Mouse (Mus musculus) lung, postnatal 14 days (tissue): ENCODE data around the gene Krtap8-1.

Source experiments
- DNase-seq: peaks from one replicate; pipeline ENCODE4 v3.0.0; 2021

The Krtap8-1 gene

GRCm38 (mm10) chr16:89487852-89488251 is at the start of gene Krtap8-1:
Gene Krtap8-1, minus strand, starts transcription at chr16:89487952.
- DNase-seq = no peak

DNA sequence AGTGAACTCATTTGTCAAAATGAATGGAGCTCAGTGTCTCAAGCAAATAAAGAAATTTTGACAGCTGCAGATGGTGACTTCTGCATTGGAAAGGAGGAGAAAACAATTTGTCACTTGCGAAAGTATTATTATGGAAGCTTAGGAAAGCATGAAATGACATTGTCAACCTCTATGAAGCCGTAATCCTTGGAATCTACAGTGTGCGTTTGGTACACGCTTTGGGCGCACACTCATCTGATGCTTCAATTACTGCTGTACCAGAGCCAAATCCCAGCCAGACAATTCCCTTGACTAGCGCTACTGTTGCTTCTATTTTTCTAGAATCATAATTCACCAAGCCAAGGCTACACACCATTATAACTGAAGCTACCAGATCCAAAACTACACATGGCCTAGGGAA is 49.6 kb upstream of the Krtap8-1 start:
- no peak for DNase-seq

DNA sequence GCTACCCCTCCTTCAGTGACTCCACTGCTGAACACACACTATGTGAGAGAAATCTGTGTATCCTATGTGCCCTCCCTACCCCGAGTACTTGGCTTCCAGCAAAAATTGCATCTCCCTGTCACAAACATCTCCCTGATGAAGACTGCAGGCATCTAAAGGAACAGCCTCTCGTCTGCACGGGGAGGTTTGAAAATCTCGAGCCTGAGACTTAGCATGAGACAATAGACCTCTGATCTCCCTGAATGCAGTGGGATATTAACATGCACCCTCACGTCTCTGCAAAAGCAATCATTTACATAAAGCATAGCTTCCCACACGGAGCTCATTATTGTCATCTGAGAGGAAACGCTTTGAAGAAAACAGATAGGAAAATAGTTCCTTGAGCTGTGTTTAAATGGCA is 42.8 kb upstream of the Krtap8-1 start:
- DNase-seq = no peak

DNA sequence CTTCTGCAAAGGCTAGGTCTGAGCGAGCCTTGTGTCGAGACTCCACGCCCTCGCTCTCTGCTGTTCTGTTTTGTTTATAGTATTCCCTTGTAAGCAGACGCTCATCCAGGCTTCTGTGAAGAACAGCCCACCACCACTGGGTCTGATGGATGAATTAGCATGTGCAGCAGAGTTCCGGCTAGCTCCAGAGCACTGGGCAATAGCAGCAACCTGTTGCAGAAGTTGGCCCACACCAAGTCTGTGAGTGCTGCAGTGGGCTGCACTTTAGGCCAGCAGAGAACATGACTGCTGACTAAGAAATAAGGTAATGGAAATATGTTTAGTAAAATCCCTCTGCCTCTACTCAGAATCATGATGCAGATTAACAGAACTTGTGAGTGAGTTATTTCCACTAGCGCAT is 42.1 kb upstream of the Krtap8-1 start:
- no peak for DNase-seq

- no peak for DNase-seq
Observed at GRCm38 (mm10) chr16:89528380-89528779, 40.6 kb upstream of the Krtap8-1 start.

DNA sequence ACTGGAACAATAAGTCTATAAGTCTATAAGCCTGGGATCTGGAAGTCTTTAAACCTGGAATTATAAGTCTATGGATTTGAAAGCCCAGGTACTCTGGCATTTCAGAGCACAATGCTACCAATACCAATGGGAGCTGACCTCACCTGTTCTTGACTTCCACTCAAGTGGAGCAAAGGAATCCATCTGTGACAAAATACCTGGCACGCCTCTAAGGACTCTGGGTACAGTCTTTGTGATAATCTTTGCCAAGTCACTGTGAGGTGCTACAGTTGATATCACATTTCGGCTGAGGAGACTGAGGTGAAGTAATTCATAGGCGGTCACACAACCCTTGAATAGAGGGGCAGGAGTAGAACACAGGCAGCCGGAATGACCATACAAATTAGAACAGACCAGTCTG is 33.2 kb upstream of the Krtap8-1 start:
- DNase-seq = peak; percentile 15

DNA sequence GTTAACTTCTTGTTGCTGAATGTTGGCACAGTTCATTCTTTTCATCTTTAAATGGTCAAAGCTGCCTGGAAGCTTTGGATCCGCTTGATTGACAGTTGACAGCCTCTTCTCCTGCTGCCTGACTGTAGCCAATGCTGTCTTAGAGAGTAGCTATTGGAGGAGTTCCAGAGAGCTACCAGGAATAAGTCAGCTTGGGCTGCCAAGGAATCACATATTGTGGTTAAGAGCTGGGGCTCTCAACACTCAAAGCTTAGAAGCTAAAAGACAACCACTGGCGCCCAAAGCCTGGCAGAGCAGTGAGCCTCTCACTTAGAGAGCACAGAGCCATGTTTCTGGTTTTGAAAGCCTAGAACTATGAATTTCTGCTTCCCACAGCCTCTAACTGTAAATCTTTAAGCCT is 32.8 kb upstream of the Krtap8-1 start:
- DNase-seq = no peak

GRCm38 (mm10) chr16:89520091-89520490 is 32.3 kb upstream of the Krtap8-1 start:
- no peak for DNase-seq

DNA sequence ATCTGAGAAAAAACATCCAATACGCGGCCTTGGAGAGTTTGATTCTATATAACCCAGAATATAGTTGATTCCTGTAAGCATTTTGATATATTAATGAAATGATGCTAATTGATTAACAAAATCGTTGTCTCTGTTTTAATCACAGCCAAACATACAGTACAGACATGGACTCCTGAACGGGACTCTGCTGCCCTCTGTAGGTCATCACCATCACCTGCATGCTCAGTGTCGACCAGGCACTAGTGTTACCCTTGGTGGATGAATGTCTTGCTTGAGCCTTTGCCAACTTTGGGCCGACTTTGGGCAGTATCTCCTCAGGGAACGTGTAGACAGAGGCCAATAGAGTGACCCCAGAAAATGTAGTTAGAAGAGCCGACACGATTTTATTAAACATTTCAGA is 29.9 kb upstream of the Krtap8-1 start:
- peak; percentile 10 for DNase-seq

GRCm38 (mm10) chr16:89513431-89513830 is 25.7 kb upstream of the Krtap8-1 start:
- no peak for DNase-seq

GRCm38 (mm10) chr16:89508223-89508622 is 20.5 kb upstream of the Krtap8-1 start, which contains the start of gene Krtap7-1:
Gene Krtap7-1, minus strand, starts transcription at chr16:89508323.
- DNase-seq = no peak

GRCm38 (mm10) chr16:89503571-89503970 is 15.8 kb upstream of the Krtap8-1 start:
- DNase-seq = no peak

GRCm38 (mm10) chr16:89501870-89502269 is 14.1 kb upstream of the Krtap8-1 start:
- no peak for DNase-seq

GRCm38 (mm10) chr16:89497002-89497401 is 9.2 kb upstream of the Krtap8-1 start:
- no peak for DNase-seq

- no peak for DNase-seq
Observed at GRCm38 (mm10) chr16:89495394-89496153, 7.8 kb upstream of the Krtap8-1 start.

DNA sequence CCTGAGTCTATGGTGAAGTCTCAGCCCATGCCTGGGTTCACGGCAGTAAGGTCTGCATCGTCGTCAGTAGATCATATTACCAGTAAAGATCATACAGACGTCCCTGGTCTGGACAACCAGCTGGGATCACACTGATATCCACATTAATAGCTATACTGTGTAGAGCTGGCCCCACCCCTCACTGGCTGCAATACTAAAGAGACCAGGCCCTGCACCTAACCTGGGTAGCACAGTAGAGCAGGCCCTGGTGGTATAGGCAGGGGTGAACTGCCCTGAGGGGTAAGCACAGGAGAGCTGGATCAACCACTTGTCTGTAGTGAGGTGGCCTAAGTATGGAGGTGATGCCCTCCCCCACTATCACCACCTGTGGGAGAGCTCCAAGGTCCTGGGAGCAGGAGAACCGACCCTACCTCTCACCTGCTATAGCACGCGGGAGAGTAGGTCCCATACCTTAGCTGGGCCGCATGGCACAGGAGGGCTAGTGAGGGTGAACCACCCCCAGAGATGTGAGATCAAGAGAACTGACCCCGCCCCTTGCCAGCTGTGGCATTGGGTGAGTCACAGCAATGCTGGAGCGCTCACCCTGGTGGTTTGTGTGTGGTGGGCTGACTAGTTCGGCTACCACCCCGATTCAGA is 10.0 kb downstream of the Krtap8-1 start:
- DNase-seq = no peak

DNA sequence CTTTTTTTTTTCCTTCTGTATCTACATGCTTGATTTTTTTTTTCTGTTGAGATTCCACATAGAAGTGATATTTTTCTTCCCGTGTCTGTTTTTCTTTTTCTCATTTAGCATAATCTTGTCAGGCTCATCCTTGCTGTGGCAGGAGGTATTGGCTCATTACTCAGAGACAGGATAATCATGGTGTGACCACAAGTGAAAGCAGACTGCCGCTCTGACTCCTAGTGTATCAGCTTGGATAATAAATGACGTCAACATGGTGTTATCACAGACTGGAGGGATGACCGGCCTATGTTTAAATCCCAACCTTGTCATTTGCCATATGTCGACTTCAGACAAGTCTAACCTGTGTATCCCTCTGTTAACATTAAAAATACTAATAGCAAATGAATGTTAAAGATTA is 26.6 kb downstream of the Krtap8-1 start:
- DNase-seq = no peak
